Mouse (Mus musculus) erythroid progenitor cell, adult 5-6 weeks (primary cell): ENCODE data around the gene Tcirg1. TPM values are rescaled to one million over a fixed set of nuclear protein-coding genes. Genes with fewer than 3 reads are reported as not detected.

ENCODE experiments used
- ATAC-seq: replicated peaks from 2 replicates; pipeline ENCODE4 v1.8.0; 2016; ENCODE audit warnings: moderate number of reproducible peaks, mild to moderate bottlenecking, moderate TSS enrichment, inconsistent platforms; ENCODE audit not compliant: poor library complexity, low FRiP score, severe bottlenecking
- total RNA-seq, 2 experiments: library from RNA; stranded (forward) in 1 of 2; stranded (reverse) in 1 of 2; fragments of 150-400 nt in 1 of 2; fragments of 186-747, 209-891 nt in 1 of 2; gene quantifications; 2 replicates each; pipeline versions ENCODE4 v1.2.3 to v1.2.4; 2015 to 2017; ENCODE audit warnings: low replicate concordance in 2 of 2

Tcirg1 gene
- 40.0 and 51.6 TPM in 2 replicates for total RNA-seq (2015; ENCODE audit: low replicate concordance)
- 30.5 and 44.4 TPM in 2 replicates for total RNA-seq (2017; ENCODE audit: low replicate concordance)

DNA sequence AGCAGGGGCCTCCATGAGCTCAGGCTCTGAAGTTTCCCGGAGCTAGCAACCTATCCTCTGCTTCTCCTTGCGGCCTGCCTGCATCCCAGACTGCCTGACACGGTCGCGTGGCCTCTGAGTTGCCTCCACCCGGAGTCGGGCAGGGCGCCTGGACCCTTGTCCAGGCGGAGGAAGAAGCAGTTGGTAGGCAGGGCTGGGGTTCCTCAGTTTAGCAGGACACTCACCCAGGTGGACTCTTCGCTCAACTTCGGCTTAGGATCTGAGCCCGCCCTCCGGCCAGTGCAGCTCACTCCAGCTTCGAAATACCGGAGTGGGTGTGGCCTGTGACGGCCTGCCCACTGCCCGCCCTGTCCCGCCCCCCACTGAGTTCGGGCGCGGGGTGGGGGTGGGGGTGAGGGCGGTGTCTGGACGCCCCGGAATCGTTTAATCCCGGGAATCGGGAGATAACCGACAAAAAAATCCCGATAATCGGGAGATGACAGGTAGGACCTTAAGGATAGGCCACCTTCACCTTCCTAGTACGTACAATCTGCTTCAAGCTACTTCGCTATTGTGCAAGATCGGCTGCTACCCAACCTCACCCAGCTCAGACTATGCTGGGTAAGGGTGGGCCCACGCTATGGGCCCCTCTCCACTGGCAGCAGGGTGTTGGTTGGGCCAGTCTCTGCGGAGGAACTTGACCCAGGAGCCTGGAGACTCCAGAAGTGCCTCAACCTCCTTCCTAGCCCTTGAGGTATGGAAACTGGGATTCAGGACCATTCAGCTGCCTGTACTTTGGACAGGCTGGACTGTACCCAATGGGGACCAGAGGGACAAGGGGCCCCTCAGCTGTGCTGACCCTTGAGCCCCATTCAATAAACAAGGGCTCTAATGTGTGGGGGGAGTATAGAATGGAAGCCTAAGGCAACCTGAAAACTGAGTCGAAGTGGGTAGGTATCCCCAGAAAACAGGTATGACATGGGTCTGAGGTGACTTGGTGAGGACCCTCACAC, at the start of gene Tcirg1:
Gene Tcirg1 (minus strand): TSS at position 339 of the 992 bp plus-strand sequence.
- ATAC-seq: peak; percentile 77

DNA sequence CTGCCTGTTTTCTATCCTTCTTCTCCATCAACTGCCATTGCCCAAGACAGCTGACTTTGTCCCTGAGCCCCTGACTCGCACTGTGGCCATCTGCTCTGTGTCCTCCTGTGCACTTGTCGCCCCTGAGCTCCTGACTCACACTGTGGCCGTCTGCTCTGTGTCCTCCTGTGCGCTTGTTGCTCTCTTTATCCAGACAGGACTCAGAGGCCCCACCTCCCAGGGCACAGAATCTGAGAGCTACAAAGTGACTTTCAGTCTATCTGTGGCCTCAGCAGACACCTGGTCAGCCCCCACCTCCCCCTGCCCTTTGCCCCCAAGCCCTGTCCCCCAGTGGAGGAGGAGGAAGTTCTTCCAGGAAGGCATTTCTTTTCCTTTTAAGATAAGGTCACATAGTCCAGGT, 48.9 kb upstream of the Tcirg1 start:
- no peak for ATAC-seq

DNA sequence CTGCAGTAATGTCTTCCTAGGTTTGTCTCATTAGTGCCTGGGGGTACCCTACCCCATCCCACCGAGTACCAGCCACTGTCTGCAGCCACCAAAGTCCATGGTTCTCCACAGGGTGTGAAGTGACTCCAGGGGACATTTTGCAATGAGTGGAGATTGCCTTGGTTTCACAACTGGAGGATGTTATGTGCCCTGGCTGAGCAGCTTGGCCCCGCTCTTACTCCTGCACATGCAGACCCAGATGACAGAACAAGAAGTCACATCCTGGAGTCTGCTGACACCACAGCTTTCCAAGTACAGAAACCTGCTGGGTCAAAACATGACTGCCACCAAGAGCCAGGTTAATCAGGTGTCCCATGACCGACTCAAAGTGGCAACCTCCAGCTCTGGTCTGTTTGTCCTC, 48.1 kb upstream of the Tcirg1 start:
- ATAC-seq: no peak

DNA sequence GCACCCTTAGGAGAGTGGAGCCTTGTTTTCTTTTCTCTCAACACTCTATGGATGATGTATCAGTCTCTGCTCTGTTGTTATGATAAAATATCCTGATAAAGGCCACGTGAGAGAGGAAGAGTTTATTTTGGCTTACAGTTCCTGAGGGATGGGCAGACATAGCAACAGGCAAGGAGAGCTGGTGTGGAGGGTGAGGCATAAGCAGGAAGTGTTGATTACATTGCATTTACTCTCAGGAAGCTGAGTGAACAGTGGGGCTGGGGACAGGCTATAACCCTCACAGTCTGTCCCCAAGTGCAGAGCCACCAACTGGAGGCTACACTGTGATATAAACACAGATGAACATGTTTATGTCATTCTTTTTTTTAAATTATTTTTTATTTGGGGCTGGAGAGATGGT, 45.2 kb upstream of the Tcirg1 start:
- ATAC-seq: no peak

DNA sequence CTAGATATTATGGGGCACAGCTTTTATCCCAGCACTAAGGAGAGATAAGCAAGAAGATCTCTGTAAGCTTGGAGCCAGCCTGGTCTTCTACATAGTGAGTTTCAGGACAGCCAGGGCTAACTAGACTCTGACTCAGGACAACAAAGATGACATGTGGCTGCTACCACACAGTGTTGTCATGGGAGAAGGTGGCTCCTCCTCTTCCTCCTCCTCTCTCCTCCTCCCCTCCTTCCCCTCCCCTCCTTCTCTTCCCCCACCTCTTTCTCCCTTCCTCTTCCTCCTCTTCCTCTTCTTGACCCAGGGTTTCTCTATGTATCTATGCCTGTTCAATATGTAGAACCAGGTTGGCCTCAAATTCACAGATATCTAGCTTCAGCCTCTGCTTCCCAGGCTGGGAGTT, 44.5 kb upstream of the Tcirg1 start:
- no peak for ATAC-seq

DNA sequence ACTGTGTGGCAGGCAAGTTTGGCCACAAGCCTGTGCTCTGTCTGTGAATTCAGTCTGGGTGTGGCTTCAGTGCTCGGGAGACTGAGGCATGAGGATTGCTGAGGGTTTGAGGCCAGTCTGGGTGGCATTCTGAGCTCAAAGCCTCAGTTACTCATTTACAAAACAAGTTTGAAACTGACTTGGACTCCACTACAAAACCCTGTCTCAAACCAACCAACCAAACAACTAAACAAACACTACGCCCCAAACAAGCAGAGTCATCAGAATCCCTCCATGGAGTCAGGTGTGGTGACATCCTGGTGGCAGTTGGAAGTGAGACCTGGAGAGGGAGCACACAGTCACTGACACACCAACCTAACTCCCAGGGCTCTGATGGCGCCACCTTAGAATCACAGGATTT, 43.4 kb upstream of the Tcirg1 start:
- ATAC-seq: no peak

DNA sequence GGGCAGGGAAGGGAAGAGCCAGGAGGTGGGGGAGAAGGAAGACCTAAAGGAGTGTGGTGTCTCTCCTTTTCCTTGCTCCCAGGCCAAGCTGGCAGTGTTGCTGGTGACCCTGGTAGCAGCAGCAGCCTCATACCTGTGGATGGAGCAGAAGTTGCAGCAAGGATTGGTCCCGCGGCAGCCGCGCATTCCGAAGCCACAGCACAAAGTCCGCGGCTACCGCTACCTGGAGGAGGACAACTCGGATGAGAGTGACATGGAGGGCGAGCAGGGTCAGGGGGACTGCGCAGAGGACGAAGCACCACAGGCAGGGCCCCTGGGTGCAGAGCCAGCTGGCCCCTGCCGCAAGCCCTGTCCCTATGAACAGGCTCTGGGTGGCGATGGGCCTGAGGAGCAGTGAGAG, 41.6 kb upstream of the Tcirg1 start:
- ATAC-seq: no peak

DNA sequence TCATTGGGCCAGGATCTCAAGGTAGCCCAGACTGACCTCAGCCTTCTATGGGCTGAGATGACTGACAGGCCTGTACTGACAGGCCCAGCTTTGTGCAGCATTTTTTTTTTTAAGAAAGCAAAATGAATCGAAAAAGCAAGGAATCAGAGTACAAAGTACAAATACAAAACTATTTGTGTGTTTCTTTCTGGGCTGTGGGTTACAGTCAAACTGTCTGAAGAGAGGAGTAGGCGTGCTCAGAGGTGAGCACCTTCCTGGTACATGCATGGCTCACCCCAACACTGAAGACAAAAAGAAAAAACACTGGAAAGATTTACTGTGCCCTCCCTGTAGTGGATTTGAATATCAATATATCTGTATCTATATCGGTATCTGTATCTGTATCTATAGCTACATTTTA, 40.9 kb upstream of the Tcirg1 start:
- no peak for ATAC-seq

DNA sequence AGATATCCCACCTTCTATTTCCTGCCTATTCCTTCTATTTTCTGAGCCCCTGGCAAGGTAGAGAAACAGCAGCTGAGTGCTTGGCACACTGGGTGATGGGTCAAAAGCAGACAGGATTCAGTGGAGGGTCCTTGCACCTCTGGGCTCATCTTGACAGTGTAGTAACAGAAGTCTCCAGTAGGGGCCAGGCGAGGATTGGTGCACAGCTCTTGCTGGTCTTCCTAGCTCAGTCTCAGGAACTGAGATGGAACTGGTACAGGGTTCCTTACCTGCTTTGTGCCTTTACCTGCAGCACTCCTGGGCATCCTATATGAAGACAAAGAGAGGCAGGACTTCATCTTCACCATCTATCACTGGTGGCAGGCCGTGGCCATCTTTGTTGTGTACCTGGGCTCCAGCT, 39.8 kb upstream of the Tcirg1 start:
- peak; percentile 71 for ATAC-seq

DNA sequence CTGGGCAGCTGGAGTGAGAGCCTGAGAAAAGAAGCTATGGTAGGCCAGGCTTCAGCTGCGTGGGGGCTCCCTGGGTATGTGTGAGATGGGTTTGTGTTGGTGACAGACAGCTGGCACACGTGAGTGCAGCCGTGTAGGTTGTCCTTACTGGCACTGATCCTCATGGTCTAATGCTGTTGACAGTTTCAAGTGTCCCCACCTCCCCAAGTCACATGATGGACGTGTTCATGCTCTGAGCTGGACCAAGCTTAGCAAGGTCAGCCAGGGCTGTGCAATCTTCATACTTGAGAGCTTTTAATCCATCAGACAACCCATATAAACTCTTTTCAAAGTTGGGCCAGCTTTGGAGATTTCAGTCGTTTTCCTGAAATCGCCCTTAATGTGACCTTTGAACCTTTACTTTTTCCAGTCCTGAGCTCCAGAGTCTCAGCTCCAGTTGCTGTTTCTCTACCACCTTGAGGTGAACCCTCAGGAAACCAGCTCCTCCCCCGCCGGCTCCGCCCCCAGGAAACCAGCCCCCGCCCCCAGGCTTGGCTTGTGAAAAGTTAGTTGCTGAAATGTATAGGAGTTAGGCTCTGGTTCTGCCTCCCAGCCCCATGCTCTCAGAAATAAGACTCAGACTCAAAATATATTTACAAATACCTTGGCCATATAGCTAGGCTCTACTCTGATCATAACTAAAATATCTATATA, 39.1 kb upstream of the Tcirg1 start:
- ATAC-seq: no peak

DNA sequence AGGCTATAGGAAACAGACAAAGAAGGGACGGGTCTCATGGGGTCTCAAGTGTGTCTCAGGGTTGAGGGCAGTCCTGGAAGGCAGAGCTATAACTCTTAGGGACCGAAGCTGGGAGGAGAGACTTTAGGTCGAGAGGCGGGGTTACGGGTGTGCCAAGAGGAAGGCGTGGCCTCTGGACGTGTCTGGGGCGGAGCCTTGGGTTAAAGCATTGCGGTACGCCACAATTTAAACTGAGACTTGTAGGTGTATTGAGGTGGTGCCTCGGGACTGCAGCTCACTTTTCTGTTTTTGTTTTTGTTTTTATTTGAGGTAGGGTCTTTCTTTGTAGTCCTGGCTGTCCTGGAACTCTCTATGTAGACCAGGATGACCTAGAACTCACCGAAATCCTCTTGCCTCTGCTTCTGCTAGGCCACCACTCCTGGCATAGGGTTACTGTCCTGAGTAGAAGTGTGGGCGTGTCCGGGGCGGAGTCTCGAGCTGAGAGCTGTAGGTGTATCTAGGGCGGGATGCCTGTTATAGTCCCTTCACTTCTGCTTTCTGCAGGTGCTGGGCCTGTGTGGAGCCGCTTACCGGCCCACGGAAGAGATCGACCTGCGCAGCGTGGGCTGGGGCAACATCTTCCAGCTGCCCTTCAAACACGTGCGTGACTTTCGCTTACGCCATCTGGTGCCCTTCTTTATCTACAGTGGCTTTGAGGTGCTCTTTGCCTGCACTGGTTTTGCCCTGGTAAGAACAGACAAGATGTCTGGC, 36.2 kb upstream of the Tcirg1 start:
- ATAC-seq: peak; percentile 71

DNA sequence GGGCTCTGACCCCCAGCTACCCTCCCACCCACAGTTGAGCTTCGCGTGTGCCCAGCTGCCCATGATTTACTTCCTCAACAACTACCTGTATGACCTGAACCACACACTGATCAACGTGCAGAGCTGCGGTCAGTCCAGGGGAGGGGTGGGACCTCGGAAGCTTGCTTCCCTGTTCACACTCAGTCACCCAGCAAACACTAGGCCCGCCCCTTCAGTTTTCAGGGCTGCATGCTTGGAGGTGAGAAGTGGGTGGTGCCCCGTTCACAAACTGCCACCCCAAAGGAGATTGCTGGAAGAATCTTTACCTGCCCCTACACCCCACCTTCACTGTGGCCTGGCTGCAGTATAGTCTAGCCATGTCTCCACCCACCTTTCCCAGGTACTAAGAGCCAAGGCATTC, 35.4 kb upstream of the Tcirg1 start:
- no peak for ATAC-seq

DNA sequence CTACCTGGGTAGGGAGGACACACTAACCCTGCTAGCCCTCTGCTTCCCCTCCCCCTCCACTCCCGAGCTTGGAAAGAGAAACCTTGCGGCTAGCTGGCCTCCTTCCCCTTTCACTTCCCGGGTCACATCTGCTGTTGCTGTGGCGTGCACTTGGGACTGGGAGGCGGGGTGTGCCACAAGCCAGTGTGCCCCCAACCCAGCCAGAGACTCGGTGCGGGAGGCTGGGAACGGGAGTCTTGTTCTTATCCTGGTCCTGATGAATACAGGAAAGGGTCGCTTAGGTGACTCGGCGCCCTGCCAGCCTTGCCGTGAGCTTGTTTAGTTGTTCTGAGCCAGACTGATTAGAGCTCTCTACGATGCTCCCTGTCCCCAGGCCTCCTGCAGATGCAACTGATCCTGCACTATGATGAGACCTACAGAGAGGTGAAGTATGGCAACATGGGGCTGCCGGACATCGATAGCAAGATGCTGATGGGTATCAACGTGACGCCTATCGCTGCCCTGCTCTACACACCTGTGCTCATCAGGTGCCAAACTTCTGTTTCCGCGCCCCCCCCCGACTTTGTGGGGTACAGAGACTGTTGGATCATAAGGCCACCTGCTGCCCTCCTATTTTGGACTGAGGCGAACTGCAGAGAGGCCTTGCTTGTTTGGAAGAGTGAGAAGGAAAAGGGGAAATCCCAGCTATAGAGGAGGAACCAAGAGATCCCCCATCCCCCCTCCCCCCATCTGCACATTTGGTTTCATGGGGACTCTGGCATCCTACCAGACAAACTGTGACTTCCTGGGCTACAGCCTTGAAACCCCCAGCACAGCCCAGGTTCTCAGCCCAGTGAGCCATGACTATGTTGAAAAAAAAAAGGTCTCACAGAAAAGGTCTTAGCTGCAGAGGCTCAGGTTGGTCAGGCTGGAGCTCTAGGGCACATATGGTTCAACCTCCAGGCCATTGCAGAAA, 29.2 kb upstream of the Tcirg1 start:
- no peak for ATAC-seq

DNA sequence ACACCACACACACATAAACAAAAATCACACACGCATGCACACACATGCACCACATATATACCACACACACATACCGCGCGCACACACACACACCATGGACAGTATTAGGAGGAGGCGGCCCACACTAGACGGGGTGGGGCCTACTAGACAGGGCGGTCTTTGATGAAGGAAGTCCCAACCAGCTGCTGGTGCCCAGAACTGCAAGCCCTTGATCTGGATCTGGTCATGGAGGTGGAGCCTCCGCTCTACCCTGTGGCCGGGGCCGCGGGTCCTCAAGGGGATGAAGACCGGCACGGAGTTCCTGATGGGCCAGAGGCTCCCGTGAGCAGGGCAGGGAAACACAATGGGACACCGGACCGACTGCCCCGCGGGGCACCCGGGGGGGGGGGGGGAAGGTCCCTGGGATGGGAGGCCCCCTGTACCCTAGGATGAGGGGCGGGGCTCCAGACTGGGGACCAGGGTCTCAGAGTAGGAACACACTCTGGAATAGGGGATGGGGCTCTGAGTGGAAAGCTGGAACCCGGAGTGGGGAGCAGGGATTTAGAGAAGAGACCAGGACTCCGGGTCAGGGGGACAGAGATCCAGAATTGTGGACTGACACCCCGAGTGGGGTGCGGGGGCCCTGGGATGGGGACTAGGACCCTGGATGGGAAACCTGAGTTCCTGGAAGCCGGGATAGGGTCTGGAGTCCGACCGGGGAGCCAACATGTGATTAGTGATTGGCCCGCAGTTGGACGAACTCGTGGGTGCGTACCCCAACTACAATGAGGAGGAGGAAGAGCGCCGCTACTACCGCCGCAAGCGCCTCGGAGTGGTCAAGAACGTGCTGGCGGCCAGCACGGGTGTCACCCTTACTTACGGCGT, 28.3 kb upstream of the Tcirg1 start, which contains the start of gene Unc93b1:
Gene Unc93b1 (plus strand): TSS at position 155 of the 864 bp plus-strand sequence.
- no peak for ATAC-seq

DNA sequence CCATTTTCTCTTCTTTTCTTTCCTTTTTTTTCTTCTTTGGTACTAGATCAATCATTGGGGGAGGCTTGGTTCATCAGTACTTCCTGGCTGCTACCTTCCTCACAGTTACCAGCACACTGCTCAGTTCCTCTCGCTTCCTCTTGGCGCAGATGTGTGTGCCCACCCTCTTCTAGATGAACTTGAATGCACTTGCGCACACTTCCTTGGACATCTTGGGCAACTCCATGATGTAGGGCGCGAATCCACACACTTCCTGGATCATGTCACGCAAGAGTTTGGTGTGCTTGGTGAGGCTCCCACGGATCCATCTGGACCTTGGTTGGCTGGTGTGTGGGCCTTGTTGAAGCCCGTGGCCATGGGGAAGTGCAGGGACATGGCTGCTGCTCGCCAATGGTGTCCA, 24.8 kb upstream of the Tcirg1 start:
- no peak for ATAC-seq

DNA sequence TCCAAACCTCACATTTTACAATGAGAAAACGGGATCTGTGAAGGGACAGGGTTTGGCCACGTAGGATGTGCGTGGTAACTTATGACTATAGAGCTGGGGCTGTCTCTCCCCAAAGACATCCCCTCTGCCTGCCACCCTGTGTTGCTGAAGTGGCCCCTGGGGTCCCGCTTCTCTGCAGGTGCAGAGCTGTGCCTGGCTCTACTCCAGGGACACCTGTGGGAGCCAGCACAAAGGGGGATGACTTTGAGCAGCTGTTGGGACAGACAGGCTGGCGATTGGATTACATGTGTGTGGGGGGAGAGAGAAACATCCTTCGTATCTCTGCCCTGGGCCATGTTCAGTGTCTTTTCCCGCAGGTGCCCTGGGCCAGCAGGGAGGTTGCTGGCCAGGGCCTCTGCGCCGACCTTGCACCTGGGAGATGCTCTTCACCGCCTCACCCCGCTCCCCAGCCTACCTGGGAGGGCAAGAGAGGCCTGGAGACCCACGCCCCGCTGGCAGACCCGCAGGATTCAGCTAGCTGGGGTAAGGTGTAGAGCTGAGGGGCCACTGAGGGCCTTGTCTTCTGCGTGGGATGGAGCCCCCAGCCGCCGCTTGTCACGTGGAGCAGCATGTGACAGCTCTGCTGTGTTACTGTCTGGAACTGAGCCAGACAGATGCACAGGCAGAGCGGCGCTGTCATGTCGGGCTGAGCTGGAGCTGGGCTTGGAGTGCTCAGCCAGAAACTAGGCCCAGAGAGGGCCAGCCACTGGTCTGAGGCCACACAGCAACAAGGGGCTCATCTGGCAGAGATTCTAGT, 23.5 kb upstream of the Tcirg1 start:
- ATAC-seq: no peak

DNA sequence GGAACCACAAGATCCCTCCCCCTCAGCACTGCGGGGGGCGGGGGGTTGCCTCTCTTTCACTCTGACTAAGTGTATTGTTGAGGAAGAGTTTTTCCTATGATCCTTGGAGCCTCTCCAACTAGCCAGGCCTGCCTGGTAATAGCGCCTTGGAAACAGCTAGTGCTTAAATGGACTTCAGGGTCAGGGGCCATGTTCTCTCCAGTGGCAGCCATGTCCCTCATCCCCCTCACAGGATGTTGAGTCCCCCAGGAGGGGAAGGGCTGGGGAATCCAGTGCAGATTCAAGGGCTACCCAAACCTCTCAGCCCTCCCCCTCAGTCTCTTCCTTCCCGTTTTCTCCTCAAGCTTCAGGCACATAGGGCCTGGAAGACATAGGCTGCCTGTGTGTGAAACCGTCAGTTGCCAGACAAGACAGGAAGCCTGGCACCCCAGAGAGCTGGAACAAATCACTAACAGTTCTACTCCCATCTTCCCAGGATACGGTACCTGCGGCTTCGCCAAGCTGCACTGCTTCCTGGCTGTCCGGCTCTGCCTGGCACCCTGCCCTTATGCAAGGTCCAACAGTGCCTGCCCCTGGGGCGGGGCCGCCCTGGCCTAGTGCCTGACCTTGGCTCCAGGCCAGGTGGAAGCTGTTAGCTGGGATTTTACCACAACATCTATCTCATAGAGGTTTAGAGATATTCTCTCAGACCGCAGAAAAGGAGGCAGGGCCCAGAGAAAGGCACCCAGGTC, 22.4 kb upstream of the Tcirg1 start, which contains the start of gene Aldh3b1:
Gene Aldh3b1 (minus strand): TSS at position 598 of the 731 bp plus-strand sequence.
- ATAC-seq: no peak
